In the genomic region with DNA sequence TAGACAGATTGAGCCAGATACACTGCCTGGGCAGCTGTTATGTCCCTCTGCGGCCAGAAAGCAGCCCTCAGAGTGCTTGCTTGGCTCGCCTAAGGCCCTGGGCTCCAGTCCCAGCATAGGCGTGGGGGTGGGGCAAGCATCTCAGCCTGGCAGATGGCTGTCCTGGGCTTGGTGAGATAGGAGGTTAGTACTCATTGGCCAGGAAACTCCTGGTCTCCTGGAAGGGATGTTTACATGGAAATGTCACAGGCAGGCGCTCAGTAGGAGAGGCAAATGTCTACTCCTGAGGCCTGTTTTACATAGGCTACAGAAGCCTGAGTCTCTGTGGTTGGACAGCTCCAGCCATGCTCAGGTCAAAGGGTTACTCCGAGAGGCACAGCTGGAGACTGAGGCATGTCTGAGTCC, we compare ENCODE assay signal across 9 mouse cellular contexts. TPM values are rescaled to one million over a fixed set of nuclear protein-coding genes. Genes with fewer than 3 reads are reported as not detected.
DNase-seq lines count a peak whose midpoint lies in the region; ATAC-seq and TF ChIP-seq lines count a peak whose summit lies in the region.
"Had no signal": no experiment of that assay in that cellular context is flagged by ENCODE, and none has a peak within 500 bp of the region (broad histone marks: within the 10 kb centered on the region; RNA-seq: fewer than 3 reads in every experiment).

No protein-coding gene starts in this region.

- no peak for TF ChIP-seq CTCF in thymus, adult 2 months (IDR thresholded peaks at IDR 0.05; ENCODE audit: borderline replicate concordance, control insufficient read depth, extremely low read depth, insufficient read depth, low read length, poor library complexity)

- H3K27ac ChIP-seq in embryonic facial prominence, embryonic 10.5 days (replicated peaks): peak overlapping the region; percentile 1; the same call in 1 of the 2 replicates
- no peak overlapping the region for H3K27ac ChIP-seq in thymus, adult 2 months (ENCODE audit: control insufficient read depth, insufficient read depth, low read length)

- peak; percentile 43 for ATAC-seq in megakaryocyte progenitor cell, adult 5-6 weeks (replicated peaks; ENCODE audit: poor library complexity)

- peak; percentile 70 for DNase-seq in urinary bladder, postnatal 14 days (ENCODE audit: low spot score)
- DNase-seq in urinary bladder, postnatal 10 days (ENCODE audit: low spot score): no peak
- peak; percentile 39 for DNase-seq in embryonic facial prominence, embryonic 10.5 days (ENCODE audit: low spot score)
- DNase-seq in heart, adult 9 months (ENCODE audit: low spot score in 2 of 2): peak; percentile 84 to 86
- peak; percentile 74 to 81 for DNase-seq in layer of hippocampus, postnatal 10 days (ENCODE audit: low spot score in 2 of 2)
- DNase-seq in right cerebral cortex, postnatal 4 days: peak; percentile 55
- DNase-seq in thymus, adult 2 months: no peak

- 22% methylated on average over 5 of the region's 5 CpGs for WGBS in embryonic facial prominence, embryonic 10.5 days
- 92% methylated on average over 5 of the region's 5 CpGs for WGBS in thymus, adult 2 months

- no peaks in the 10 kb centered on the region for H3K36me3 ChIP-seq in embryonic facial prominence, embryonic 10.5 days (replicated peaks)
- peaks cover 10% of the 10 kb centered on the region; the same call in 1 of the 2 replicates for H3K36me3 ChIP-seq in thymus, adult 2 months (ENCODE audit: control insufficient read depth, insufficient read depth, low read length)

- no peak overlapping the region for H3K4me3 ChIP-seq in embryonic facial prominence, embryonic 10.5 days
- no peak overlapping the region for H3K4me3 ChIP-seq in thymus, adult 2 months (ENCODE audit: control insufficient read depth, insufficient read depth, low read length)

- peaks cover 20% of the 10 kb centered on the region for H3K4me1 ChIP-seq in embryonic facial prominence, embryonic 10.5 days
- peaks cover 6% of the 10 kb centered on the region for H3K4me1 ChIP-seq in thymus, adult 2 months (replicated peaks; ENCODE audit: control insufficient read depth, insufficient read depth, low read length)

- H3K9me3 ChIP-seq in embryonic facial prominence, embryonic 10.5 days: no peaks in the 10 kb centered on the region

- H3K27me3 ChIP-seq in embryonic facial prominence, embryonic 10.5 days (replicated peaks; ENCODE audit: low read depth, poor library complexity, severe bottlenecking): peaks cover 25% of the 10 kb centered on the region
- H3K27me3 ChIP-seq in thymus, adult 2 months (ENCODE audit: control insufficient read depth, insufficient read depth, low read length): no peaks in the 10 kb centered on the region

- TF ChIP-seq POLR2A in thymus, adult 2 months (IDR thresholded peaks at IDR 0.05; ENCODE audit: control insufficient read depth, extremely low read depth, insufficient read depth, low read length, poor library complexity): no peak

RNA-seq across cellular contexts. Expression of gene Dop1b, which starts 5.6 kb away (rescaled TPM):
- 8.4 and 9.1 TPM in 2 replicates for polyA plus RNA-seq in embryonic facial prominence, embryonic 10.5 days (2016; fragmentation: Nextera tagmentation; extraction: Ambion mirVana)
- 10 to 100 TPM; 90.1 to 93.3 TPM for total RNA-seq in layer of hippocampus, postnatal 10 days (2021)
- 8.6 and 9.7 TPM in 2 replicates for total RNA-seq in megakaryocyte progenitor cell, adult 5-6 weeks (2015)
- 4.7 and 5.8 TPM in 2 replicates for total RNA-seq in megakaryocyte progenitor cell, adult 5-6 weeks (2017)
- 59.3 and 60.6 TPM in 2 replicates for polyA plus RNA-seq in thymus, adult 2 months (2012; rRNA removed)

RNA-seq across cellular contexts. Expression of gene Cbr3, which starts 34.3 kb away (rescaled TPM):
- 0.62 and 0.64 TPM in 2 replicates for polyA plus RNA-seq in embryonic facial prominence, embryonic 10.5 days (2016; fragmentation: Nextera tagmentation; extraction: Ambion mirVana)
- total RNA-seq in layer of hippocampus, postnatal 10 days (2021): 10 to 100 TPM; 12.5 to 13.9 TPM
- total RNA-seq in megakaryocyte progenitor cell, adult 5-6 weeks (2015): 0.37 TPM in 1 of 2 replicates, not detected in the other
- 0.08 TPM in 1 of 2 replicates, not detected in the other for total RNA-seq in megakaryocyte progenitor cell, adult 5-6 weeks (2017)
- polyA plus RNA-seq in thymus, adult 2 months (2012; rRNA removed): 6.6 and 8.9 TPM in 2 replicates
- total RNA-seq: MEL had no signal

Comparison
In these comparisons a context has a peak if more than half of its experiments do, and no peak if none do; other contexts are left out.
1. DNase-seq: peak in urinary bladder, postnatal 14 days (single experiment), embryonic facial prominence, embryonic 10.5 days (single experiment), heart, adult 9 months (2 of 2), layer of hippocampus, postnatal 10 days (2 of 2) and right cerebral cortex, postnatal 4 days (single experiment); none in urinary bladder, postnatal 10 days (single experiment) and thymus, adult 2 months (single experiment).
2. RNA of gene Dop1b, which starts 5.6 kb away (total RNA-seq): 90.1 to 93.3 TPM in layer of hippocampus, postnatal 10 days; 4.7 to 9.7 TPM in megakaryocyte progenitor cell, adult 5-6 weeks; every median in the first group is over 4 times any median in the second.
3. RNA of gene Cbr3, which starts 34.3 kb away (total RNA-seq): 12.5 to 13.9 TPM in layer of hippocampus, postnatal 10 days; 0.08 to 0.37 TPM in megakaryocyte progenitor cell, adult 5-6 weeks; every median in the first group is over 4 times any median in the second.